Mouse (Mus musculus): Measurements from ENCODE around the gene Izumo1r. TPM values are rescaled to one million over a fixed set of nuclear protein-coding genes. Genes with fewer than 3 reads are reported as not detected.

The Izumo1r gene
- polyA plus RNA-seq, 1 experiment from 2014 or later = not detected

- Histone ChIP-seq H3K27ac (peak overlapping the region; percentile 8; the same call in 1 of the 2 replicates), H3K4me1 (peaks cover 32% of the 10 kb centered on the region), H3K9me3 (no peaks in the 10 kb centered on the region), H3K4me3 (no peak overlapping the region), H3K27me3 (ENCODE audit: poor library complexity, severe bottlenecking) (no peaks in the 10 kb centered on the region), H3K36me3 (replicated peaks) (no peaks in the 10 kb centered on the region)
- WGBS = 70% methylated on average over 5 of the region's 5 CpGs
- DNase-seq (ENCODE audit: extremely low spot score, low spot score) = no peak
These were observed 27.8 kb downstream of the Izumo1r start for GRCm38 (mm10) chr9:14875743-14876507.

- Histone ChIP-seq H3K4me3 (no peak overlapping the region; the same call in 1 of the 2 replicates), H3K27ac (peak overlapping the region; percentile 81), H3K36me3 (replicated peaks) (no peaks in the 10 kb centered on the region), H3K4me1 (peaks cover 32% of the 10 kb centered on the region), H3K27me3 (ENCODE audit: poor library complexity, severe bottlenecking) (no peaks in the 10 kb centered on the region), H3K9me3 (no peaks in the 10 kb centered on the region)
- DNase-seq (ENCODE audit: extremely low spot score, low spot score) = peak; percentile 27
- 32% methylated on average over 17 of the region's 17 CpGs for WGBS
These were observed 31.4 kb downstream of the Izumo1r start for GRCm38 (mm10) chr9:14872181-14872930.

- peak overlapping the region; percentile 81; the same call in 1 of the 2 replicates for H3K27ac ChIP-seq
- no peaks in the 10 kb centered on the region for H3K36me3 ChIP-seq (replicated peaks)
- H3K9me3 ChIP-seq = no peaks in the 10 kb centered on the region
- no peak overlapping the region for H3K4me3 ChIP-seq
- peaks cover 30% of the 10 kb centered on the region for H3K4me1 ChIP-seq
- WGBS = 87% methylated on average over 3 of the region's 3 CpGs
- no peak for DNase-seq (ENCODE audit: extremely low spot score, low spot score)
- H3K27me3 ChIP-seq (ENCODE audit: poor library complexity, severe bottlenecking) = no peaks in the 10 kb centered on the region
These were observed 32.2 kb downstream of the Izumo1r start for GRCm38 (mm10) chr9:14871536-14871935.

- no peak for DNase-seq (ENCODE audit: extremely low spot score, low spot score)
- 94% methylated on average over 10 of the region's 10 CpGs for WGBS
- H3K27ac ChIP-seq = no peak overlapping the region
These were observed 32.9 kb downstream of the Izumo1r start for GRCm38 (mm10) chr9:14870802-14871201.

GRCm38 (mm10) chr9:14870377-14870776 lies 33.4 kb downstream of the Izumo1r start:
- Histone ChIP-seq H3K4me1 (peaks cover 20% of the 10 kb centered on the region), H3K4me3 (no peak overlapping the region), H3K27ac (no peak overlapping the region), H3K36me3 (replicated peaks) (no peaks in the 10 kb centered on the region), H3K9me3 (no peaks in the 10 kb centered on the region), H3K27me3 (ENCODE audit: poor library complexity, severe bottlenecking) (no peaks in the 10 kb centered on the region)
- no peak for DNase-seq (ENCODE audit: extremely low spot score, low spot score)
- WGBS = 91% methylated on average over 2 of the region's 2 CpGs

More at GRCm38 (mm10) chr9:14870802-14871201, 32.9 kb downstream of the Izumo1r start:
- H3K36me3 ChIP-seq (replicated peaks) = no peaks in the 10 kb centered on the region
- peaks cover 23% of the 10 kb centered on the region for H3K4me1 ChIP-seq
- no peak overlapping the region for H3K4me3 ChIP-seq
- no peaks in the 10 kb centered on the region for H3K9me3 ChIP-seq
- no peaks in the 10 kb centered on the region for H3K27me3 ChIP-seq (ENCODE audit: poor library complexity, severe bottlenecking)

- DNase-seq (ENCODE audit: extremely low spot score, low spot score) = no peak
- Histone ChIP-seq H3K4me3 (no peak overlapping the region), H3K9me3 (no peaks in the 10 kb centered on the region), H3K36me3 (replicated peaks) (no peaks in the 10 kb centered on the region), H3K27me3 (ENCODE audit: poor library complexity, severe bottlenecking) (peaks cover 7% of the 10 kb centered on the region; the same call in 1 of the 2 replicates), H3K4me1 (peaks cover 19% of the 10 kb centered on the region), H3K27ac (no peak overlapping the region)
- 91% methylated on average over 8 of the region's 8 CpGs for WGBS
These were observed 35.4 kb downstream of the Izumo1r start for GRCm38 (mm10) chr9:14868326-14868725.

- Histone ChIP-seq H3K4me1 (peaks cover 5% of the 10 kb centered on the region), H3K4me3 (no peak overlapping the region), H3K36me3 (replicated peaks) (no peaks in the 10 kb centered on the region), H3K9me3 (no peaks in the 10 kb centered on the region), H3K27me3 (ENCODE audit: poor library complexity, severe bottlenecking) (peaks cover 20% of the 10 kb centered on the region), H3K27ac (no peak overlapping the region)
- peak; percentile 23 for DNase-seq (ENCODE audit: extremely low spot score, low spot score)
- WGBS = 46% methylated on average over 7 of the region's 7 CpGs
These were observed 36.8 kb downstream of the Izumo1r start for GRCm38 (mm10) chr9:14866957-14867356.

- no peaks in the 10 kb centered on the region for H3K9me3 ChIP-seq
- no peak overlapping the region for H3K27ac ChIP-seq
- 83% methylated on average over 9 of the region's 9 CpGs for WGBS
- H3K4me1 ChIP-seq = peaks cover 8% of the 10 kb centered on the region
- H3K36me3 ChIP-seq (replicated peaks) = no peaks in the 10 kb centered on the region
- no peak for DNase-seq (ENCODE audit: extremely low spot score, low spot score)
- H3K27me3 ChIP-seq (ENCODE audit: poor library complexity, severe bottlenecking) = peaks cover 43% of the 10 kb centered on the region
- H3K4me3 ChIP-seq = no peak overlapping the region
These were observed 39.0 kb downstream of the Izumo1r start for GRCm38 (mm10) chr9:14864726-14865125.

- H3K4me1 ChIP-seq = peaks cover 10% of the 10 kb centered on the region
- H3K4me3 ChIP-seq = no peak overlapping the region
- no peaks in the 10 kb centered on the region for H3K36me3 ChIP-seq (replicated peaks)
- no peak overlapping the region for H3K27ac ChIP-seq
- WGBS = 88% methylated on average over 3 of the region's 3 CpGs
- no peak for DNase-seq (ENCODE audit: extremely low spot score, low spot score)
- no peaks in the 10 kb centered on the region for H3K9me3 ChIP-seq
- H3K27me3 ChIP-seq (ENCODE audit: poor library complexity, severe bottlenecking) = peaks cover 59% of the 10 kb centered on the region
These were observed 40.6 kb downstream of the Izumo1r start for GRCm38 (mm10) chr9:14863126-14863525.

- H3K36me3 ChIP-seq (replicated peaks) = no peaks in the 10 kb centered on the region
- H3K4me1 ChIP-seq = peaks cover 10% of the 10 kb centered on the region
- whole genome bisulfite sequencing = 2% methylated on average over 47 of the region's 47 CpGs
- peak within 1 kb of the TSS; percentile 60 for H3K4me3 ChIP-seq
- H3K27me3 ChIP-seq (ENCODE audit: poor library complexity, severe bottlenecking) = peaks cover 72% of the 10 kb centered on the region
- H3K27ac ChIP-seq = peak within 1 kb of the TSS; percentile 30; the same call in 1 of the 2 replicates
- peak; percentile 60 for DNase-seq (ENCODE audit: extremely low spot score, low spot score)
- no peaks in the 10 kb centered on the region for H3K9me3 ChIP-seq
These were observed 43.7 kb downstream of the Izumo1r start, which contains the start of gene Gpr83 for GRCm38 (mm10) chr9:14859868-14860639. Gpr83 (plus strand) TSS chr9:14860210.

- H3K27ac ChIP-seq = no peak overlapping the region
- H3K4me3 ChIP-seq = no peak overlapping the region
- WGBS = 86% methylated on average over 3 of the region's 3 CpGs
- no peaks in the 10 kb centered on the region for H3K9me3 ChIP-seq
- peaks cover 10% of the 10 kb centered on the region for H3K4me1 ChIP-seq
- no peaks in the 10 kb centered on the region for H3K36me3 ChIP-seq (replicated peaks)
- H3K27me3 ChIP-seq (ENCODE audit: poor library complexity, severe bottlenecking) = peaks cover 70% of the 10 kb centered on the region
- no peak for DNase-seq (ENCODE audit: extremely low spot score, low spot score)
These were observed 45.0 kb downstream of the Izumo1r start for GRCm38 (mm10) chr9:14858782-14859181.

- peaks cover 10% of the 10 kb centered on the region for H3K4me1 ChIP-seq
- DNase-seq (ENCODE audit: extremely low spot score, low spot score) = no peak
- H3K9me3 ChIP-seq = no peaks in the 10 kb centered on the region
- peaks cover 64% of the 10 kb centered on the region for H3K27me3 ChIP-seq (ENCODE audit: poor library complexity, severe bottlenecking)
- WGBS = 81% methylated on average over 7 of the region's 7 CpGs
- H3K27ac ChIP-seq = no peak overlapping the region
- no peak overlapping the region for H3K4me3 ChIP-seq
- H3K36me3 ChIP-seq (replicated peaks) = no peaks in the 10 kb centered on the region
These were observed 45.5 kb downstream of the Izumo1r start for GRCm38 (mm10) chr9:14858170-14858706.

All from forebrain, embryonic 10.5 days (tissue).